Mouse (Mus musculus) midbrain, postnatal 0 days (tissue): Measurements from ENCODE around the gene Depdc5. TPM values are rescaled to one million over a fixed set of nuclear protein-coding genes. Genes with fewer than 3 reads are reported as not detected.

ENCODE experiments used
- ATAC-seq: fragments of 200-750 bp; cut with Nextera tagmentation; 2 replicates; pipeline ENCODE4 v1.8.0; 2017; ENCODE audit warnings: moderate number of reproducible peaks, mild to moderate bottlenecking, moderate TSS enrichment, moderate library complexity; ENCODE audit not compliant: low FRiP score
- DNase-seq: peaks from one replicate; pipeline ENCODE4 v3.0.0-alpha.2; 2015; ENCODE audit warnings: low spot score
- H3K27ac ChIP-seq: fragments of 300-500 bp; sonication (generic); 2 replicates; pipeline ENCODE4 v1.5.1; 2014; ENCODE audit warnings: low read depth, mild to moderate bottlenecking, low read length, mixed read lengths
- H3K27me3 ChIP-seq: fragments of 300-500 bp; sonication (generic); 2 replicates; pipeline ENCODE4 v1.6.1; 2014; ENCODE audit warnings: low read length, control low read depth, mixed read lengths; ENCODE audit not compliant: insufficient read depth
- H3K36me3 ChIP-seq: fragments of 300-500 bp; sonication (generic); 2 replicates; pipeline ENCODE4 v1.6.1; 2014; ENCODE audit warnings: low read length, control low read depth, mixed read lengths; ENCODE audit not compliant: insufficient read depth
- H3K4me1 ChIP-seq: fragments of 300-500 bp; sonication (generic); 2 replicates; pipeline ENCODE4 v1.6.1; 2014; ENCODE audit warnings: mild to moderate bottlenecking, control low read depth, antibody characterized with exemption, low read length, mixed read lengths; ENCODE audit not compliant: insufficient read depth
- H3K4me2 ChIP-seq: fragments of 300-500 bp; sonication (generic); 2 replicates; pipeline ENCODE4 v1.6.1; 2014; ENCODE audit warnings: low read depth, mild to moderate bottlenecking, low read length, mixed read lengths; ENCODE audit not compliant: poor library complexity, severe bottlenecking
- H3K4me3 ChIP-seq: fragments of 300-500 bp; sonication (generic); 2 replicates; pipeline ENCODE4 v1.5.1; 2014; ENCODE audit warnings: low read depth, mild to moderate bottlenecking, low read length, moderate library complexity
- H3K9ac ChIP-seq: fragments of 300-500 bp; sonication (generic); replicated peaks from 2 replicates; pipeline ENCODE4 v1.6.1; 2014; ENCODE audit warnings: mild to moderate bottlenecking, low read length, moderate library complexity, mixed read lengths; ENCODE audit not compliant: poor library complexity, severe bottlenecking
- H3K9me3 ChIP-seq: fragments of 300-500 bp; sonication (generic); 2 replicates; pipeline ENCODE4 v1.6.1; 2016; ENCODE audit warnings: low read length, control low read depth
- CTCF ChIP-seq: IDR thresholded peaks from 2 replicates; pipeline ENCODE4 v1.5.1; 2016; ENCODE audit warnings: antibody characterized with exemption, mild to moderate bottlenecking
- whole genome bisulfite sequencing: fragments of 180-500 bp; shearing (Covaris S2); extraction: QIAGEN DNeasy Blood & Tissue Kit; methylation state at CpG from one replicate; pipeline ENCODE4 v1.1.7; 2014; 5-methylcytosine and 5-hydroxymethylcytosine counted together
- polyA plus RNA-seq: library from polyadenylated mRNA; unstranded; fragments of >200 nt; fragmentation: Nextera tagmentation; extraction: Ambion mirVana; gene quantifications from 2 replicates; pipeline ENCODE4 v1.2.1, GENCODE M21; 2015
- total RNA-seq: library from RNA; depleted of rRNA; stranded (reverse); fragments of >200 nt; gene quantifications from 2 replicates; pipeline ENCODE4 v1.2.3, GENCODE M21; 2014

The Depdc5 gene
- total and polyA plus RNA-seq, 2 experiments from 2014 or later = 15.1 to 37.5 TPM

DNA sequence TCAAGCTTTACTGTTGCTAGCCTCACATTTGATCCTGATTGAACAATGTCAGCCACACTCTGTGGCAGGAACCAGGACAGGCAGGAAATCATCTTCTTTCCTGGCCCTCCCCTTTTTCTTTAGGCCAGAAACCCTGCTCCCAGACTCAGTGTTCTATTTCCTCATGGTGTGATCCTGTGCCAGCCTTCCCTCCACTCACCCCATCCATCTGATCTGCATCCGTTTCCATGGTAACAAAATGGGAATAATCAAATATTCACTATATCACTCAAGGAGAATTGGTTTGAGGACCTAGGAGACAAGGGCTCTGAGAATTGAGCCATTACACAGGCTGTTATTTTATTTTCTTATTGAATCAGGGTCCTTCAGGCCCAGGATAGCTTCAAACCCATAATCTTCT is 133.1 kb downstream of the Depdc5 start:
- Histone ChIP-seq H3K4me3 (no peak overlapping the region), H3K27ac (peak overlapping the region; percentile 27; the same call in 1 of the 2 replicates), H3K36me3 (no peaks in the 10 kb centered on the region), H3K4me1 (peaks cover 4% of the 10 kb centered on the region; the same call in 1 of the 2 replicates), H3K4me2 (no peak overlapping the region), H3K9ac (no peak overlapping the region), H3K27me3 (no peaks in the 10 kb centered on the region), H3K9me3 (no peaks in the 10 kb centered on the region)
- ATAC-seq (peak; percentile 38; the same call in 1 of the 2 replicates), DNase-seq (no peak)
- 64% methylated on average over 1 of the region's 1 CpGs for WGBS
- TF ChIP-seq CTCF = no peak

DNA sequence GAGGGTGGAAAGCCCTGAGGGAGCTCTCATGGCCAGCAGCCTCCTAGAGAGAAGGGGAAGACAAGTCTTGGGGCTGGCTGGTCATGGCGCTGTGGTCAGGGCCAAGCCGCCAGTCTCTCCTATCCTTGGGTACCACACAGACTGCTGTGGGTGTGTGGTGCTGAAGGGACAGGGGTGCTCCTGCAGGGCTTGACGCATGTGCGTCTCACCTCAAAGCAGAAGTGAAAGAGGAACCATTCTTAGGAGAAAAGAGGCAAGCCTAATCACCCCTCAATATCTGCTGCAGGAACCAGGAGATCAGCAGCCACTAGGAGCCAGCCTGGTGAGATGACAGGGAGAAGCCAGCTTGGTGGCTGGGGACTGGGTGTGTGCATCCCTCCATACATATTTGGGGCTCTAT is 134.2 kb downstream of the Depdc5 start:
- TF ChIP-seq CTCF = no peak
- H3K27ac ChIP-seq = no peak overlapping the region
- no peak overlapping the region for H3K4me2 ChIP-seq
- no peaks in the 10 kb centered on the region for H3K9me3 ChIP-seq
- H3K27me3 ChIP-seq = no peaks in the 10 kb centered on the region
- H3K4me3 ChIP-seq = no peak overlapping the region
- ATAC-seq = no peak
- H3K36me3 ChIP-seq = no peaks in the 10 kb centered on the region
- no peak for DNase-seq
- no peak overlapping the region for H3K9ac ChIP-seq
- 72% methylated on average over 4 of the region's 4 CpGs for WGBS
- peaks cover 4% of the 10 kb centered on the region; the same call in 1 of the 2 replicates for H3K4me1 ChIP-seq

DNA sequence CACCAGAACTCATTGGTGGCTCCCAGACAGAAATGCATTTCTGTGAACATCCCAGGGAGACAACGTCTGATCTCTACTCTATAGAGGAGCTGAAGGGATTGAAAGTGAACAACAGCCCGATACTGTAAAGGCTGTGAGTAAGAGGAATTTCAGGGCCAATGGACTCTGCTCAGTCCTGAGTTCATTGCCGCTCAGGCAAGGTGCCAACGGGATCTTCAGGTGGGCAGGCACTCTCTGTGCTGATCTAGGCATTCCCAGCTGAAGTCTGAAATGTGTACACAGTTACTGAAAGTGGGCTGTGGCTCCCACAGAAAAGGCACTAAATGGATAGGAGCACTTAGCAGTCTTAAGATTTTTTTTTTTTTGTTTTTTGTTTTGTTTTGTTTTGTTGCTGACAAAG is 135.3 kb downstream of the Depdc5 start:
- Histone ChIP-seq H3K27ac (no peak overlapping the region), H3K4me3 (no peak overlapping the region), H3K9ac (no peak overlapping the region), H3K4me2 (no peak overlapping the region), H3K36me3 (no peaks in the 10 kb centered on the region), H3K9me3 (no peaks in the 10 kb centered on the region), H3K27me3 (no peaks in the 10 kb centered on the region), H3K4me1 (peaks cover 6% of the 10 kb centered on the region; the same call in 1 of the 2 replicates)
- TF ChIP-seq CTCF = no peak
- DNase-seq (no peak), ATAC-seq (no peak)
- WGBS = 80% methylated on average over 4 of the region's 4 CpGs

DNA sequence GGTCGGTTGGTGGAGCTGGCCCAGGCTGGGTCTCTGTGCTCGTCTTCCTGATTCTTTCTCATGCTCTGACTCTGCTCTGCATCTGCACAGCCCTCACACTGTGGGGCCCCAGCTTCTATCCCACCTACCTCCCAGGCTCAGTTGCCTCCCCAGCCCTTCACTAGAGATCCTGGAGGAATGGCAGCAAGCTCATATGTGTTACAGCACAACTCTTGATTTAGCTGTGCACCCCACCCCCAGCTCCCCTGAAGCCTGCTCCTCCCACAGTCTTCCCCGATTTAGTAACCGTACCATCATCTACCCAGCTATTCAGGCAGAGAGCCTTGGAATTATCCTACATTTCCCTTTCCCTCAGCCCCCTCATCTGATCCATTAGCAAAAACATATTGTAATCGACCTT is 137.6 kb downstream of the Depdc5 start:
- Histone ChIP-seq H3K36me3 (no peaks in the 10 kb centered on the region), H3K4me1 (peaks cover 13% of the 10 kb centered on the region; the same call in 1 of the 2 replicates), H3K4me3 (no peak overlapping the region), H3K27me3 (no peaks in the 10 kb centered on the region), H3K27ac (no peak overlapping the region), H3K9ac (no peak overlapping the region), H3K4me2 (no peak overlapping the region), H3K9me3 (no peaks in the 10 kb centered on the region)
- WGBS = 90% methylated on average over 5 of the region's 5 CpGs
- ATAC-seq = no peak
- DNase-seq = no peak
- TF ChIP-seq CTCF = no peak

DNA sequence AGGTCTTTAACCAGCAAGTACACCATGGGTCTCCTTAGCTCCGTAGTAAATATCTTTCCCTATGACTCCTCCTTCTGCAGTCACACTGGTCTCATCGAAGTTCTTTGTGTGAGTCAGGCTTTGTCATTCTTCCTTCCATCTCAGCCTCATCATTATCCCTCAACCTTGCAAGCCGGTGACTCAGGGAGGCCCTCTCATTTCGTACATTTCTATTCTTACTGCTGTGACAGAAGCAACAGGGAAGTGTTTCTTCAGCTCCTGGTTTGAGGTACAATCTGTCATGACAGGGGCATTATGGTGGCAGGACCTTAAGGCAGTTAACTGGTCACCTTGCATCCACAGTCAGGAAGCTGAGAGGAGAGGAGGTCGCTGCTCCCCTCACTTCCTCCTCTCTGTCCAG is 139.3 kb downstream of the Depdc5 start:
- no peak for DNase-seq
- Histone ChIP-seq H3K9me3 (no peaks in the 10 kb centered on the region), H3K9ac (no peak overlapping the region), H3K27me3 (no peaks in the 10 kb centered on the region), H3K36me3 (no peaks in the 10 kb centered on the region), H3K4me2 (no peak overlapping the region), H3K4me1 (peaks cover 15% of the 10 kb centered on the region; the same call in 1 of the 2 replicates), H3K27ac (no peak overlapping the region), H3K4me3 (no peak overlapping the region)
- no peak for ATAC-seq
- TF ChIP-seq CTCF = no peak
- 89% methylated on average over 5 of the region's 5 CpGs for WGBS

DNA sequence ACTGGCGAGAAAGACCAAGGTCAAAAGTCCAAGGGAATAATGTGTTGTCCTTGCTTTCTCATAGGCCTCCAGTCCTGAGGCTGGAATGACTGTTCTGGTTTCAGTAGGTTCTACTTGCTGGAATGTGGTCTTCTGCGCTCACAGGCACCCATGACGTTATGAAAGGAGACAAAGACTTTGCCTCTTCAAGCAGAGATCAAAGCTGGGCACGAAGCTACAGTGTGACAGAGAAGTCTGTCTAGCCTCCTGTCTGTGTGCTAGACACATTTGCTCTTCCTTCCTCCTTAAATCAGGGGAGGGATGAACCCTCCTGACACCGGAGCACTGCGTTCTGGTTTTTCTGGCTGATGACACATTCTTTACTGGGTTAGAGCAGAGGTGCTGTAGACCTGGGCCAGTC is 140.0 kb downstream of the Depdc5 start:
- no peak for TF ChIP-seq CTCF
- H3K4me1 ChIP-seq = peaks cover 15% of the 10 kb centered on the region; the same call in 1 of the 2 replicates
- no peak overlapping the region for H3K27ac ChIP-seq
- ATAC-seq (no peak), DNase-seq (no peak)
- no peak overlapping the region for H3K4me3 ChIP-seq
- no peak overlapping the region for H3K9ac ChIP-seq
- no peak overlapping the region for H3K4me2 ChIP-seq
- H3K36me3 ChIP-seq = no peaks in the 10 kb centered on the region
- no peaks in the 10 kb centered on the region for H3K27me3 ChIP-seq
- H3K9me3 ChIP-seq = no peaks in the 10 kb centered on the region
- WGBS = 76% methylated on average over 6 of the region's 6 CpGs
